Mouse (Mus musculus) lung, postnatal 0 days (tissue): ENCODE data around the gene Atg7.

Experiments
- CTCF ChIP-seq: IDR thresholded peaks from 2 replicates; pipeline ENCODE4 v1.5.1; 2016; ENCODE audit warnings: antibody characterized with exemption, mild to moderate bottlenecking
- EP300 ChIP-seq: IDR thresholded peaks from 2 replicates; pipeline ENCODE4 v1.6.1; 2016; ENCODE audit warnings: antibody characterized with exemption, mild to moderate bottlenecking, control low read depth

DNA sequence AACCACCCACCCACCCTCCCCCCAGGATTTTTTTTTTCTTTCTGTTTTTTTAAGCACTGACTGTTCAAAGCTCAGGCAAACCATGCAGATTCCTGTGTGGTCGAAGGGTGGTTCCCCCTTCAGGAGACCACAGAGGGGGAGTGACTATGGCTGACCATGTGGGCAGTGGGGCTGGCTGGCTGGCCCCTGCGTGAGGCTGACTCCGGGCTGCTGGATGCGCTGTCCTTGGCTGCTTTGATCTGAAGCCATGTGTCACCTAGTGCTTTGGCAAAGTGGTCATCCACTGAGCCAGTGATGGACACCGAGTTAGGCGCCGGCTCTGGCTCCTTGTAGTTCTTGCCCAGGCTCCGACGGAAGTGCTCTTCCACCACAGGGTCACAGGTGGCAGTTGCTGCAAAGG, 219.1 kb downstream of the Atg7 start:
- no peak for TF ChIP-seq CTCF
- TF ChIP-seq EP300: no peak
